Mouse (Mus musculus) megakaryocyte-erythroid progenitor cell, adult 5-6 weeks (primary cell): ENCODE measurements around the gene Hbq1b. TPM values are rescaled to one million over a fixed set of nuclear protein-coding genes. Genes with fewer than 3 reads are reported as not detected.
"Not testable (repeated sequence)": the region's sequence is repeated elsewhere in the genome, so short reads cannot be mapped to it uniquely, and the experiment has no call there.

ENCODE experiments used
- ATAC-seq: replicated peaks from 2 replicates; pipeline ENCODE4 v1.8.0; 2016; ENCODE audit warnings: mild to moderate bottlenecking, inconsistent platforms; ENCODE audit not compliant: severe bottlenecking, poor library complexity, low FRiP score, low TSS enrichment
- total RNA-seq, 2 experiments: library from RNA; stranded (forward) in 1 of 2; stranded (reverse) in 1 of 2; fragments of 200-1000, 215-1000 nt in 1 of 2; fragments of >200 nt in 1 of 2; fragmentation: Nextera tagmentation in 1 of 2; gene quantifications; 2 replicates each; pipeline ENCODE4 v1.2.3; 2014 to 2017

Hbq1b gene
- total RNA-seq, 2 experiments from 2014 or later: not detected

- no peak for ATAC-seq
These were observed 20.0 kb upstream of the Hbq1b start for GRCm38 (mm10) chr11:32266776-32267175.

GRCm38 (mm10) chr11:32267188-32267884, 19.4 kb upstream of the Hbq1b start, which contains the start of gene Nprl3:
TSS of gene Nprl3 (minus strand) at chr11:32267707.
- ATAC-seq: peak; percentile 79

GRCm38 (mm10) chr11:32267964-32268363, 18.8 kb upstream of the Hbq1b start:
- no peak for ATAC-seq

- peak; percentile 84 for ATAC-seq
These were observed 17.8 kb upstream of the Hbq1b start for GRCm38 (mm10) chr11:32268952-32269351.

GRCm38 (mm10) chr11:32271178-32271577, 15.6 kb upstream of the Hbq1b start:
- ATAC-seq: no peak

- ATAC-seq: no peak
These were observed 10.4 kb upstream of the Hbq1b start, which contains the start of gene Hba-x for GRCm38 (mm10) chr11:32276347-32276746. TSS of gene Hba-x (plus strand) at chr11:32276400.

- ATAC-seq: no peak
These were observed 8.9 kb upstream of the Hbq1b start for GRCm38 (mm10) chr11:32277736-32278457.

- no peak for ATAC-seq
These were observed 8.3 kb upstream of the Hbq1b start for GRCm38 (mm10) chr11:32278458-32278957.

- no peak for ATAC-seq
These were observed 6.1 kb upstream of the Hbq1b start for GRCm38 (mm10) chr11:32280646-32281045.

- ATAC-seq: no peak
These were observed 5.2 kb upstream of the Hbq1b start for GRCm38 (mm10) chr11:32281416-32282144.

- peak; percentile 92 for ATAC-seq
These were observed 3.5 kb upstream of the Hbq1b start, which contains the start of gene Hba-a1 for GRCm38 (mm10) chr11:32283091-32283777. TSS of gene Hba-a1 (plus strand) at chr11:32283511.

- ATAC-seq: not testable (repeated sequence)
These were observed 2.2 kb upstream of the Hbq1b start for GRCm38 (mm10) chr11:32284582-32284981.

GRCm38 (mm10) chr11:32285031-32285775, 1.6 kb upstream of the Hbq1b start:
- no peak for ATAC-seq

- ATAC-seq: not testable (repeated sequence)
These were observed 878 bp upstream of the Hbq1b start for GRCm38 (mm10) chr11:32285887-32286286.

- no peak for ATAC-seq
These were observed 694 bp downstream of the Hbq1b start for GRCm38 (mm10) chr11:32287493-32287825.

GRCm38 (mm10) chr11:32292819-32293218, 6.1 kb downstream of the Hbq1b start:
- ATAC-seq: not testable (repeated sequence)

GRCm38 (mm10) chr11:32293479-32293878, 6.7 kb downstream of the Hbq1b start:
- ATAC-seq: 0 out of 2 replicates have a peak, but pooled peaks have one; percentile 28

- peak; percentile 93 for ATAC-seq
These were observed 9.4 kb downstream of the Hbq1b start, which contains the start of gene Hba-a2 for GRCm38 (mm10) chr11:32296203-32296602. TSS of gene Hba-a2 (plus strand) at chr11:32296489.

GRCm38 (mm10) chr11:32297417-32297816, 10.7 kb downstream of the Hbq1b start:
- ATAC-seq: not testable (repeated sequence)
